Mouse (Mus musculus): ENCODE data around the gene Rptor. TPM values are rescaled to one million over a fixed set of nuclear protein-coding genes. Genes with fewer than 3 reads are reported as not detected.

Gene Rptor
- total RNA-seq, 2 experiments from 2014 or later: 23.6 to 25.9 TPM

DNA sequence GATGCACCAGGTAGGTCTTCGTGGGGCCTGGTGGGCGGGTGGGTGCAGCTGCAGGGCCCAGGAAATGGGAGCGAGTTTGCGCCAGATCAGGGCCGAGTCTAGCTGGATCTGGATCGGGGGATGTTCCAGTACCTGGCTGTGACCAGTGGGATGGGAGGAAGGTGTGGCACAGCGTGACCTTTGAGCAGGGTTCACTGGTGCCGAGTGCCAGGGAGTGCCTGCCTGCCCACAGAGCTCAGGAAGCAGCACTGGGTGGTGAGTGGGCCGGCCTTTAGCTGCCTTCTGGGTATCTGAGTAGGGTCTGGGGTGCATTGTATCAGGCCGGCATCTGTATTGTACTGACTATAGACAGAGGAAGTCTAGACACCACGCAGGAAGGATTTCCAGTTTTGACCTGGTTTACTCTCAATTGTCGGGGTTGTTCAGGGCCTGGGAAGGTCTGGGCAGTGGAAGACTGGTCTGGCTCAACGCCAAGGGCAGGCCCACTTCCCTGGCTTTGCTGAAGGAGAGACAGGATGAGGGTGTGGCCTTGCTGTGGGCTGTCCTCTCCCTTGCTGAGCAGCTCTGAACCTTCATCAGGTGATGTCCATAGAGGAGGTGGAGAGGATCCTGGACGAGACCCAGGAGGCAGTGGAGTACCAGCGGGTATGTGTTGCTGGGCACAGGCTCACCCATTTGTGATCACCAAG is 313.5 kb downstream of the Rptor start:
- intact Hi-C loops (cut with DNase I): no loop called here
- peak in 1 of 2 experiments; percentile 49 for DNase-seq

- intact Hi-C loops (cut with DNase I): no loop called here
- no peak for DNase-seq
Measured at GRCm38 (mm10) chr11:119916834-119917469, 314.2 kb downstream of the Rptor start.

GRCm38 (mm10) chr11:119918521-119918920 is 315.8 kb downstream of the Rptor start:
- DNase-seq: no peak

DNA sequence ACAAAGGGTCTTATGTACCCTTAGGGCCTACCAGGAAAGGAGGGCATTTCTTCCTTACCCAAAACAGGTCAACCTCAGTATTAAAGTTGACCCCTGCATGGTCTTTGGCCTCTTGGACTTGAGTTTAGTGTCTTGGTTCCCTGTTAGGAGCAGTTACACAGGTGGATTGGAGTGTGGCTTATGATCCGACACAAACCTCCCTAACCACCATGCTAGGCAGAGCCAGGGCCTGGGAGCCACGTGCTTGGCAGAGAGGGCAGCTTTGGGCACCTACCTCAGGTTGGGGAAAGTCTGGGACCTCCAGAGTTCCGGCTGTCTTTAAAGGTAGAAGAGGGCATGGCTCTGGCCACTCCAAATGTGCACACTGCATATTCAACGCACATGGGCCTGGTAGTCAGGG is 316.7 kb downstream of the Rptor start:
- intact Hi-C loops (cut with DNase I): no loop called here
- no peak for DNase-seq

More at GRCm38 (mm10) chr11:119918521-119918920, 315.8 kb downstream of the Rptor start:
- intact Hi-C loops (cut with DNase I): no loop called here

GRCm38 (mm10) chr11:119919897-119920296 is 317.2 kb downstream of the Rptor start:
- DNase-seq: peak; percentile 53 to 68
- intact Hi-C loops (cut with DNase I): no loop called here

DNA sequence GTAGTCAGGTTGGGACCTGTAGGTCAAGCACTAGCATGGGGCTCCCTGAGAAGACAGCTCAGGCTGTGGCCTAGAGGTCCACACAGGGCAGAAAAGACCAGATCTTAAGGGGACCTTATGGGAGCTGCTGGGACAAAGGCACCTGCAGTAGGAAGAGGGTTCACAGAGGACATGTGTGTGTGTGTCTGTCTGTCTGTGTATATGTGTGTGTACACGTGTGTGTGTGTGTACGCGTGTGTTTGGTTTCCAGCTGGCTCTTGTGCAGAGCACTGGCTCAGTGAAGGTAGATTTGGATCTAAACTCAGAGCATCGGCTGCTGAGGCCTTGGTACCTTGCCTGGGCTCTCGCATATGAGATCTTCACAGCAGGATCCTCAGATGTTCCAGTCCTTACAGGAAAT is 318.0 kb downstream of the Rptor start:
- intact Hi-C loops (cut with DNase I): no loop called here
- DNase-seq: no peak

DNA sequence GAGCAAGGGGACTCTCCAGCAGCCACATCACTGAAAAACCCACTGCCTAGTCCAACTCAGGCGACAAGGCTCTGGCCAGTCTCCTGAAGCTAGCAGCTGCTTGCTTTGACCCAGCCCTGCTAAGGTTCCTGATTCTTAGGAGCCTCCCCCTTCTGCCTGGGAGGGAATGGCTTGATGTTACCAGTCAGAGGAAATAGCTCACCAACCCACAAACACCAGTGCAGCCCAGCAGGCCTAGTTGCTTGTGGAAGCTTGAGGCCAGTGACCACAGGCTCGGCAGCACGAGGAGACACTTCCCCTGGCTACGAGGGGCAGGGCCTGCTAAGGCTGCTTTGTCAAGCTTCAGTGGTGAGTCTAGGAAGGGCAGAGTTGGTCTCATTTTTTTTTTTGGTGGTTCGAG is 322.5 kb downstream of the Rptor start:
- DNase-seq: no peak
- intact Hi-C loops (cut with DNase I): no loop called here

GRCm38 (mm10) chr11:119926762-119927161 is 324.1 kb downstream of the Rptor start:
- no peak for DNase-seq
- intact Hi-C loops (cut with DNase I): no loop called here

GRCm38 (mm10) chr11:119928023-119928681 is 325.4 kb downstream of the Rptor start:
- peak in 1 of 2 experiments; percentile 47 for DNase-seq
- intact Hi-C loops (cut with DNase I): no loop called here

DNA sequence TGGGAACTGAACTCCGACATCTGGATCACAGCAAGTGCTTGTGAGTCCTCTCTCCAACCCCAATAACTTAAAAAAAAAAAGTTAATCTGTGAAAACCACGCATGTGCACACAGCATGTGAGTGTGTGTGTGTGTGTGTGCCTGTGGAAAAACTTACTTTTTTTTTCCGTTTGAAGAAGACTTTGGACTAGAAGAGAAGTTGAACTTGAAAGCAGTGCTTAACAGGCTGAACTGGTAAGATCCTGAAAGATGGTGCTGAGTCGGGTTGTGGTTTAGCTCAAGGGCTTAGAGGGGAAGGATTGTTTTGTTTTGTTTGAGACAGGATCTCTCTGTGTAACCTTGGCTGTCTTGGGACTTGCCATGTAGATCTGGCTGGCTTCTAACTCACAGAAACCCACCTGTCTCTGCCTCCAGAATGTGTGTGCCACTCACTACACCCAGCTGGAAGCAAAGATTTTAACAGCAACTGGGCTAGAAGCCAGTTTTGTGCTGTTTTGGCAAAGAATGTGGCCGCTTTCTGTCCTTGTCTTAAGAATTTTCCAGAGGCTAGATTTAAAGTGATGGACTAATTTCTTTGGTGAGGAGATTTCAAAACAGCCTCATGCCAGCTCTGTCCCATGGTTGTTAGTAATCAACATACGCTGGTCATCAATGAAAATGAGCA is 327.0 kb downstream of the Rptor start:
- DNase-seq: no peak
- intact Hi-C loops (cut with DNase I): no loop called here

DNA sequence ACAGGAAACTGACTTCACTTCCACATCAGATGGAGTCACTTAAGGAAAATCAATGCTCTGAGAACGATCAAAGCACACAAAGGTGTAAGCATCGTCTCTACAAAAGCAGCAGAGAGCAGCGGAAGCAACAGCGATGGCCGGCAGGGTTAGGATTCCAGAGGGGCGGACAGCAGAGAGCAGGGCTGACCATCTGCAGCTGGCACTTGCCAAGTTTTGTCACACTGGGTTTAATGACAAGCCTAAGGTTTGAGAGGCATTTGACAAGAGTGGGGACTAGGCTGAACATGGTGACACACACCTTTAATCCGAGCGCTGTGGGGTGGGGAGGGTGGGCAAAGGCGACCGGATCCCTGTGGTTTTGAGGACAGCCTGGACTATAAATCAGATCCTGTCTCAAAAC is 329.1 kb downstream of the Rptor start:
- intact Hi-C loops (cut with DNase I): no loop called here
- DNase-seq: no peak

DNA sequence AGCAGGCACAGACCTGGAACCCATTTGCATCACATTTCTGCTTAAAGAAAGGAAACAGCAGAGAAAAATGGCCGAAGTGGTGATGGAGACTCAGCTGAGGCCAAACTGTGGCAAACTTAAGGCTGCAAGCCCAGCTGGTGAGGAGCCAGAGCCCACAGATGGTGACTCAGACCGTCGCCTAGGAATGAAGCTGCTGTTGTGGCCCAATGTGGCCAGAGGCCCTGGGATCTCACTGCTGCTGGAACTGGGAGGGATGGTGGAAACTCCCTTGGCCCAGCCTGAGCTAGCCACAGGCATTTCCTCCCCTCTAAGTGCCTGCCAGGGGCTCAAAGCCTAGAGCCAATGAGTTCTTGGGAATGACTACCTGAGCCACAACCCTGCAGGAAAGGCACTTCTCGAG is 330.4 kb downstream of the Rptor start:
- DNase-seq: peak in 1 of 2 experiments; percentile 52
- intact Hi-C loops (cut with DNase I): no loop called here

GRCm38 (mm10) chr11:119933819-119934583 is 331.3 kb downstream of the Rptor start:
- intact Hi-C loops (cut with DNase I): no loop called here
- no peak for DNase-seq

DNA sequence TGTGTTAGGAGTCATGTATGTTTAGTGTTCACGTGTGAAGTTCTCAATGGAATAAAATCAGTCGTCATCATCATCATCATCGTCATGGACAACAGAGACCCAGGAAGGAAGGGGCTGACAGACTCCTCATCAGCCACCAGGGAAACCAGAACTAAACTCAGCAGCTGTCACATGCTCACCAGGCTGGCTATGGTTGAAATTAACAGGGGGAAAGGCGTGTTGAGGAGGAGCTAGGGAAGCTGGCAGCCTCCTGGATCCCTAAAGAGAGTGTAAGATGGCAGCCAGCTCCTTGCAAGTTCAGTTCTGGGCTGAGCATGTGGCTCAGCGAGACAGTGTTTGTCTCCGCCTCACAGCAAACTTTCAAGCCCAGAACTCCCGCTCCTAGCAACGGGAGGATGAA is 332.1 kb downstream of the Rptor start:
- intact Hi-C loops (cut with DNase I): loop anchor here (1.0 kb wide), 1 partner anchor 56 kb away; no protein-coding TSS in a partner anchor

GRCm38 (mm10) chr11:119935457-119935856 is 332.8 kb downstream of the Rptor start:
- DNase-seq: peak in 1 of 2 experiments; percentile 45
- intact Hi-C loops (cut with DNase I): loop anchor here (1.0 kb wide), 1 partner anchor 55 kb away; no protein-coding TSS in a partner anchor

More for the DNA sequence above, 332.1 kb downstream of the Rptor start:
- no peak for DNase-seq

GRCm38 (mm10) chr11:119936456-119936855 is 333.8 kb downstream of the Rptor start:
- intact Hi-C loops (cut with DNase I): no loop called here
- DNase-seq: no peak

DNA sequence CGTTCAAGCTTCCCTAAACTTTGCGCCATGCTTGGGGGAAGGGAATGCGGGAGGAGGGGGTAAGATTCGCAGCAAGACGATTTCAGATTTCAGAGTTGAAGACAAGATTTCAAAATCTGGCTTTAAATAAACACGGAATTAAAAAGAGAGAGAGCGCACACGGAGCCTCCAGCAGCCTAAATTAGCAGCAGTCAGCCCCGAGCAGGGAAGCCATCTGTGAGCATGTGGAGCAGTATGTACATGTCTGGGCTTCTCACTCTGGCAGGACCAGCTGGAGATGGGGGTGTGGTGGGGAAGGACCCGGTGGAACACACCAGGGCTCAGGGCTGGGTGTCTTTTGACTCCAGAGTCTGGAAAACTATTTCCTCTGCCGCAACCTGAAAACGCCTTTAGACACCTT is 334.5 kb downstream of the Rptor start:
- intact Hi-C loops (cut with DNase I): no loop called here

GRCm38 (mm10) chr11:119937772-119938502 is 335.2 kb downstream of the Rptor start:
- intact Hi-C loops (cut with DNase I): no loop called here
- DNase-seq: no peak

More for the DNA sequence above, 334.5 kb downstream of the Rptor start:
- no peak for DNase-seq

DNA sequence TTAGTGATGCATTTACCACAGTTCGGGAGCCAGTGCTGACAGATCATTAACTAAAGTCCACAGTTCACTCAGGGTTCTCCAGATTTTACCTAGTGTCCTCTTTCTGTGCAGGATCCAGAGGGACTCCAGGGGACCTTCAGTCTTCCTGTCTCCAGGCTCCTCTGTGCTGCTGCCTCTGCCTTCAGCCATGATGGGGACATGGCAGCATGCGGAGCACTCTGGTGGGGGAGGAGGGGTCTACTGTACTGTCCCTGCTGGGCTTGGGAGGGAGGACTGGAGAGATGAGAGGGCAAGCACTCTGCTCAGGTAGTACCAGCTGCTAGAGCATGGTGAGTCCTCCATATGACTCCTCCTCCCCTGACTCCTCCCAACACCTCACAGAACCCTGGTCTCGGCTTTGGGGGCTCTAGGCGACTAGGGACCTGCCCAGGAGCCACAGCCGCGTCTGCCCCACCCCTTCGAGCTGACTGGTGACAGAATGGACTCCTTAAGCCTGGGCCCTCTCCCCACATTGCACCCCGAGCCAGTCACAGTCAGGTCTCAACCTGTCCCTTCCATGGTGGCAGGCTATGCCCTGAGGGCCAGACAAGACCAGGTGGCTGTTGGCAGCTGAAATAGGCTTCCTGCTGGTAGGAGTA is 336.5 kb downstream of the Rptor start:
- DNase-seq: no peak

More for the DNA sequence above, 336.5 kb downstream of the Rptor start:
- intact Hi-C loops (cut with DNase I): no loop called here
